Mouse (Mus musculus) MN1 (cell line): ENCODE data around the gene Enox1.
A peak's percentile ranks its signal among the peaks of the same experiment; 100 is the strongest.
"Not testable (repeated sequence)": the region's sequence is repeated elsewhere in the genome, so short reads cannot be mapped to it uniquely, and the experiment has no call there.

Source experiments
- DNase-seq: peaks from one replicate; pipeline ENCODE4 v3.0.0-alpha.2; 2016; ENCODE audit warnings: low spot score

The Enox1 gene

DNA sequence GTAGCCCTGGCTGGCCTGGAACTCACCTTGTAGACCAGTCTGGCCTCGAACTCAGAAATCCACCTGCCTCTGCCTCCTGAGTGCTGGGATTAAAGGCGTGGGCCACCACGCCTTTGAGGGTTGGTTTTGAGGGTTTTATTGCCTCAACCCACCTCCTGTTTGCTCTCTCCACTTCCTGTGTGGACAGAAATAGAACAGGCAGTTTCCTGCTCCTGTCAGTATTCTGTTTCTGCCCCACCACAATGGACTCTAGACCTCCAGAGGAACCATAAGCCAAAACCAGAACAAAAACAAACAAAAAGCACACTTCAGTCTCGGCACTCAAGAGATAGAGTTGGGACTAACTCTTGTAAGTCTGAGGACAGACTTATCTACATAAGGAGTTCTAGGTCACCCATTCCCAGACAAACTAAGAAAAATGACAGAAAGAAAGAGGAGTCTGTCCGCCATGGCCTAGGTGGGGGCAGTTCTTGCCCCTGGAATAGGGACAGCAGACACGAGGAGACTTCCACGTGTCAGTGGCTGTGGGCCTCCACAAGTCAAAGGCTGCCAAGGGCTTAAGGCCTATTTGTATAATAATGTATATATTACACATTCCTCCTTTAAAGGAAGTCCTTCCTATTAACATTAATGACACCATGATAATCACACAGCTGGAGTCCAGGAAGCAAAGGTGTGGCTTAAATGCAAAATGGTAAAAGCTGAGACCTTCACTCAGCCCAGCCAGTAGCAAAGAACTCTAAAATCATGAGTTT is 362.6 kb downstream of the Enox1 start:
- DNase-seq, result no peak

DNA sequence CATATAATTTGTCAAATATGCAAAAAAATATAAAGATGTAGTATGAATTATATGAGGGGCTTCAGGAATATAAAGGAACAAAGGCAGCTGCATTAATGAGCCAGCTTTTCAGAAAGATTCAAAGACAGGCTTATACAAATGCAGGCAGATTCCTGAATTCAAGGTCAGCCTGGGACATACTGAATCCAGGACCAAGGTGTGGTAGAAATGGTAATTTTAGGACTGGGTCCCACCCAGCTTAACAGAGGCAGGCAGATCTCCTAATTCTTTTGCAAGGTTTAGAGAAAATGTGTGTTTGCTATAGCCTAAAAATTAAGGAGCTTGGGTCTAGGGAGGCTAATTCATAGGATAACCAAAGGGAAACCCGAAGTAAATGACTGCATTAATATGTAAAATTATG is 363.1 kb downstream of the Enox1 start:
- DNase-seq, result no peak

- DNase-seq, result no peak
Measured at GRCm38 (mm10) chr14:77524303-77524702, 367.7 kb downstream of the Enox1 start.

GRCm38 (mm10) chr14:77526262-77526661 is 369.7 kb downstream of the Enox1 start:
- DNase-seq, result no peak

DNA sequence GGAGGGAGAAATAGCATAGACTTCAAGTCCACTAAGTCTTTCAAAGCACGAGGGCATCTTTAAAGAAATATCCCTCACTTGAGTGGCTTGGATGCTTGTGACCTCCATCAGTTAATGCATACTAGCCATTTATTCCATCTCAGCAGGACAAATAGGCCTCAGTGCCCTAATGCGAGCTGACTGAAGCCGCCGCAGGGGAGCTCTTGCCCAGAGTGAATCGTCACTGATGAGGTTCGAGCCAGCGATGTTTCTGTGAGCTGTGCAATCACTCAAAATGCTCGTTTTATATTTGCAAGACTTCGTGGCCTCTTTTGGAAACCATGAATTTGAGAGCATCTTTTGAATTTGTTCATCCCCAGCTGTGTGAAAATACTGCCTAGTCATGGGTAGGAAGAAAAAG is 372.6 kb downstream of the Enox1 start:
- no peak for DNase-seq

DNA sequence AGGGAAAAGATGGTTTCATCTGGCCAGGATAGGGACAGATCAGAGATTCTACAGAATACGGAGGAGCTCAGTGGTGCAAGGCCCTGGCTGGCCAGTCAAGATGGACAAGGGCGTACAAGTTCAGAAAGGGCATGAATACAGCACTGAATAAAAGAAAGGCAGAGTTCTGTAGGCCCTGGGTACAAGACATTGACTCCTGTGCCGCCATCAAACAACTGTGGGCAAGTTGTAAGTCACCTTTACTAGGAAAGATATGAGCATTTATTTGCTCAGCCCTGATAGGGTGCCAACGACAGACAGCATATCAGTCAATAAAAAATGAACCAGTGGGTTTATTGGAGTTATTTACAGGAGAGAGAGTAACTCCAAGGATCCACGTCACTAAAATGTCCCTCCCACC is 373.1 kb downstream of the Enox1 start:
- DNase-seq, result no peak

GRCm38 (mm10) chr14:77533638-77534037 is 377.1 kb downstream of the Enox1 start:
- DNase-seq, result no peak

GRCm38 (mm10) chr14:77534120-77534519 is 377.6 kb downstream of the Enox1 start:
- DNase-seq, result no peak

DNA sequence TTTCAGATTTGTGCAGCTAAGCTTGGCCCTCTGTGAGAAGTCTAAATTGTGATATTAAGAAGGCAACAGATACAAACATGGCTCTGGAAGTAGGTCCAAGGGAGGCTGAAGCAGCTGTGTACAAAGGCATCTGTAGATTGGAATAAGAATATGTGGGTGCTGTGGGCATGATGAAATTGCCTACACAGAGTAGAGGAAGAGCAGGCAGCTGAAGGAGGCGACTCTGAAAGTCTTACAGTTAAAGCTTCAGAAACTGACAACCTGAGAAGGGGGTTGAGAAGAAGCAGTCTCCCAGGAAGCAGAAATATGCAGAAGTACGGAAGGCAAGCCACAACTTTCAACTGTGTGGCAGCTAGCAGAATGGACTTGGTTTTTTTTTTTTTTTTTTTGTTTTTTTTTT is 380.0 kb downstream of the Enox1 start:
- DNase-seq, result no peak

- DNase-seq, result not testable (repeated sequence)
Measured at GRCm38 (mm10) chr14:77539563-77539962, 383.0 kb downstream of the Enox1 start.

DNA sequence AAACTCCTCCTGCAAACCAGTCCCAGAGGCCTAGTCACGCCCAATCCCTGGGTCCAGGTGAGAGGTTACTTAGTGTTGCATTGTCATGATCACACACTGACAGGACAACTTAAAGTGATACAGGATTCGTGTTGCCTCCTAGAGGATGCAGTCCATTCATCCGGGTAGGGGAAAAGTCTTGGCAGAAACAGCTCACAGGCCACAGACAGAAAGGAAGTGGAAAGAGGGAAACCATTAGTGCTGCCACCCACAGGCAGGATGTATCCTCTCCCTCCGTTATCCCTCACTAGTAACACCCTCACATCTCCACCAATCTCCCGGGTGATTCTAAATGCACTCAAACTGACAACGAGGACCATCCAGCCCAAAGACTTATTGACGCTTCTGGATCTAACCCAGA is 385.4 kb downstream of the Enox1 start:
- DNase-seq, result no peak

GRCm38 (mm10) chr14:77546531-77547274 is 390.1 kb downstream of the Enox1 start:
- no peak for DNase-seq

GRCm38 (mm10) chr14:77547351-77547750 is 390.8 kb downstream of the Enox1 start:
- no peak for DNase-seq

- no peak for DNase-seq
Measured at GRCm38 (mm10) chr14:77548963-77549362, 392.4 kb downstream of the Enox1 start.

GRCm38 (mm10) chr14:77557446-77558070 is 401.0 kb downstream of the Enox1 start:
- no peak for DNase-seq

DNA sequence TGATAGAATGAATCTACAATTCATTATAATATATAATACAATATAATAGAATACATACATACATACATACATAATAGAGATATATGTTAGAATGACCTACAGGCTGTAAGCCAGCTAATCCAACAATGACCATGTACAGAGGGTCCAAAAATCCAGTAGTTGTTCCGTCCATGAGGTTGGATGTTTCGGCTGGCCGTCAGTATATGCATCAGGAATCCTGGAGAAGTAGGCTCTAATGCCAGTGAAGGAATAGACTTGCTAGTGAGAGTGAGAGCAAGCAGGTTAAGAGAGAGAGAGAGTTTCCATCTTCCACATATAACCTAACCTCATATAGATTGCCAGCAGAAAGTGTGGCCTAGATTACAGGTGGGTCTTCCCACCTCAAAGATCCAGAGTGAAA is 402.3 kb downstream of the Enox1 start:
- DNase-seq, result no peak

GRCm38 (mm10) chr14:77559792-77560191 is 403.2 kb downstream of the Enox1 start:
- no peak for DNase-seq

GRCm38 (mm10) chr14:77561808-77562583 is 405.4 kb downstream of the Enox1 start:
- no peak for DNase-seq

GRCm38 (mm10) chr14:77563922-77564321 is 407.4 kb downstream of the Enox1 start:
- no peak for DNase-seq

- DNase-seq, result no peak
Measured at GRCm38 (mm10) chr14:77567120-77567519, 410.6 kb downstream of the Enox1 start.

- DNase-seq, result peak; percentile 86
Measured at GRCm38 (mm10) chr14:77574436-77574835, 417.9 kb downstream of the Enox1 start.

DNA sequence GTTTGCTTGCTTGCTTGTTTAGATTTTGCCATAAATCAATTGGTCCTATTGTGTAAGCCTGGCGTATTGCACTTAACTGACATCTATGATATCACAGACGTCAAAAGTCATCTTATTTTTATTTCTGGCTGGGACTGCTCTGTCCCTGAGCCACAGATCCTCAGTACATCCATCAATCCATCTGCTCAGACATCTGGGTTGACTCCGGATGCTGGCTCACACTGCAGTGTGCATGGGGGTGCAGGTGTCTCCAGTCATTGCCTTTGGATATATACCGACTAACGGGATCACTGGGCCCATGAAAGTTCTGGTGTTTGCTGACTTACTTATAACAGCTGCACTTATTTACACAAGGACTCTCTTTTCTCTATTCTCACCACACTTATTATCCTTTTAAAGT is 419.8 kb downstream of the Enox1 start:
- DNase-seq, result no peak
